Mouse (Mus musculus): Measurements from ENCODE around the gene Fuca2.

Fuca2 gene

DNA sequence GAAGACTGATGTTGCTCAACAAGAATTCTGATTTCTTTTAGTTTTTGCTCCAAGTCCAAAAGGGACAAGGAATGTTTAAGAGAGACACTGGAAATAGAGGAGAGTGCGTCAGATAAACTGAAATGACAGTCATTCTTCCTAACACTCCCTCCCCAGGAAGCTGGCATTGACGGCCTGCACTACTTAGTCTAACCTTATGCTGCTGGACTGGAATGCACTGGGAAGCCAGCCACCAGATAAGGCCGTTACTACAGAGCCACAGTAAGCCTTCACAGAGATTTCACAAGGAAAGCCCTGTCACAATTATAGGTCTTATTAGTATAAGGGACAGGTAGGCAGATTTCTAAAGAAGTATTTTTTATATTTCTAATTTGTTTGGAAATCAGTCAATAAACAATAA, 35.4 kb downstream of the Fuca2 start:
- in situ Hi-C loops (cut with MseI, MboI): no loop called here

DNA sequence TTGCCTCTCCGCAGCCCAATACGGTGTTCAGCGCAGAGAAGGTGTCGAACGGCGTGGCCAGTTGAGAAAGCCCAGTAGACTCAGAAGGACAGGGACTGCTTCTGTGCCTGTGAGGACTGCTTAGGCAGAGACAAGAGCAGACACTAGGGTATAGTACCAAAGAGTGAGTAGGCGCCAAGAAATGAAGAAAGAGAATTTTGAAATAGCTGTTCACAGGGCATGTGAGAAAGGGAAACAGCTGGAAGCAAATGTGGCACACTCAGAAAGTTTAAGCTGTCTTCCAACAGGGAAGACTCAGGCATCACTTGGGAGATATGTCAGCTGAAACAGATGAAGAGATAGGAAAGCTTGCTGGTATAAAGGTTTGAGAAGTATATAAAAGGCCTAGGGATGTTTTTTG, 37.4 kb downstream of the Fuca2 start:
- in situ Hi-C loops (cut with MseI, MboI): no loop called here

DNA sequence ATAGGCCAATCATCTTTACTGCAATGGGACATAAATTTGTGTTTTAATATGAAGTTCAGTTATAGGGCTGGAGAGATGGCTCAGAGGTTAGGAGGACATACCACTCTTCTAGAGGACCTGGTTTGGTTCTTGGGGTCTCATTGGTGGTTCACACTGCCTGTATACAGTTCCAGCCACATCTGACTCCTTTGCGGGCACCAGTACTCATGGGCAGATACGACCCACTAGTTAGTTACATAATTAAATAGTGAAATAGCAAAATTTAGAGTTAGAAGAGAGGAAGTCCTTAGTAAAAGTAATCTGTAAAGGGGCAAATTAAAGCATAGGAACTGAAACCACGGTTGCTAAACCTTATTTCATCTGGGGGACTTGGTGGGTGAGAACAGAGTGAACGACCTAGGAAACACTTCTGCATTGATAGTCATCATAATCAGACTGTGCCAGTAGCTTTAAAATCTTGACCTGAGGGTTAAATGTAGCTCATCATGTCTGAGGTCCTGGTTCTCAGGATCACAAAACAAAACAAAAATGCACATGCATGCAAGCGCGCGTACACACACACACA, 40.5 kb downstream of the Fuca2 start:
- in situ Hi-C loops (cut with MseI, MboI): no loop called here

DNA sequence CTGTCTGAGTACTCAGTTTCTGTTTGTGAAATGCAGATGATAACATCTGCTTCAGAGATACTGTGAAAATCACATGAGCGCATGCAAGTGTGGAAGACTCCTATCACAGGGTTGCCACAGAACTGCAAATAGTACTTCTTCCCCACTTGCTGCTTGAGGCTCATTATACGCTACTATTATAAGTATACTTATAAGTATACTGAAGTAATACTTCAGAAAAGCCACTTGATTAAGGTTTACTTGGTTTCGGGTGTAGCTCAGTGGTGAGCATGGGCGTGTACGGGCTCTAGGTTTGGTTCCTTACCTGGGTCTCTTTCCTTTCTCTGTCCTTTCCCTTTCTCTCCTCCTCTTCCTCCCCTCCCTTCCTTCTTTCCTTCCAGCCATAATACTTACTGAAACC, 42.4 kb downstream of the Fuca2 start:
- in situ Hi-C loops (cut with MseI, MboI): no loop called here

DNA sequence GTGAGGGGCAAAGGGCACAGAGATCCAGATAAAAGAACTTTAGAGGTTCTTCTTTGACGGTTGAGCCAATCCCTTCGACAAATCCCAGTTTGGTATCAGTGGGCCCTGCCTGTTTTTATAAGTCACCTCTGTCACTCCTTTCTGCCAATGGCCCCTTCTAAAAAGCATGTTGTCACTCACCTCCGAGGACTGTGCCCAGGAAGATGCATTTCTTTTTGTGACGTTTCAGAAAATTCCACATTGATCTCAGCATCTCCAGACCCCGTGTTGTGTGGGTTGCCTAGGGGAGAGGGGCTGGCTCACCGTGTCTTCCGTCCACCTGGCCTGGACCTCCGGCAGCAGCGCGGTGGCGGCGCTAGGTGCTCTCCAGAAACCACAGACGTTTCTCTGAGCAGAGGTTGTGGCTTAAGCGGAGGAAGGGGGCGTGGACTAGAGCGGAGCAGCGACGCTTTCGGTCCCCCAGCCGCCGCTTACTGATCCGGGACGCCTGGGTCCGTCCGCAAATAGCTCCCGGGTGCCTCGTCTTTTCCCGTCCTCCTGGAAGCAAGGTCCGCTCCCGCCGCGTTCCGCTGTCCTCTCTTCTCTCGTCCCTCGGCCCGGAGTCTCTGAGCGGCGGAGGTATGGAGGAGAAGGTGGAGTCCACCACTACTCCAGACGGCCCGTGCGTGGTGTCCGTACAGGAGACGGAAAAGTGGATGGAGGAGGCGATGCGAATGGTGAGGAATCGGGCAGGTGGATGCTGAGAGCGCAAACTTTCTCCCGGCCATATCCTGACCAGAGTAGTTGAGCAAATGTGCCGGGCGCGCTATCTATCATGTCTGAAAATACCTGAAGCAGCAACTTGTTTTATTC, 53.5 kb downstream of the Fuca2 start, which contains the start of the genes Adat2 and Pex3:
Gene Adat2, plus strand, starts transcription at position 249 of the 852 bp plus-strand sequence.
Gene Pex3, minus strand, starts transcription at position 497 of the 852 bp plus-strand sequence.
- in situ Hi-C loops (cut with MseI, MboI): no loop called here

DNA sequence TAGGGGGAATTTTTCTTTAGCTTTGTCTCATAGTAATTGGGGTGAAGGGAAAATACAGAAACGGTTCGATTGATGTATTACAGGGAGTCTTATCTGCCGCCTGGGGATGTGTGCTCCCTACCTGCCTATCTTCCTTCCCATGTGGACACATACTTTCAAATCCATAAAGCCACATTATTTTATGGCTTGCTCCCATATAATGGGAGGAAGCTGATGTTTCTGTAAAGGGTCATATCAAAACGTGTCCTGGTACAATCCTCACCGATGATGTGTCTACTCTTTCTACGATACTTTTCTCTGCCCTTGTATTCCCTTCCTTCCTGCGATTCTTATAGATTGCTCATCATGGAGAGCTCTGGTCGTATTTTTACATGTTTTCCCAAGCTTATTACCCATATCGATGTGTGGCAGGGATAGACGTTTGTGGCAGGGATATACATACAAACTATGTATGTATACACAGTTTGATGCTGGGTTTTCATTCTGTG, 54.2 kb downstream of the Fuca2 start:
- in situ Hi-C loops (cut with MseI, MboI): no loop called here

DNA sequence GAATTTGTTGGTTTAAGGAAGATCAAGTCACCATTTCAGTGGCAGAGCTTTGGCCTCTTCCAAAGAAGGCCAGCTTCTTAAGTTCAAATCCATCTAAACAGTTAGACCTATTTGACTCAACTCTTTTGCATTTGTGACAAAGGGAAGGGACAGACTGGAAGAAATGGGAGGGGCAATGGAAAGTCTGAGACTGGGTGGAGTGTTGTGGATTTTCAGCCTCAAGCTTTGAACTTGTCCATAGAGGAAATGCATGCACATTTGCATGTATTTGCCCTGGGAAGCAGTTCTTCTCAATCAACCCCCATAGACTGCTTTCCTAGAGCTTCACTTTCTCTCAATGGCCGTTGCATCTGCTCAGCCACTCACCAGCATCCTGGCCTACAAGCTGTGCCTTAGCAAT, 55.0 kb downstream of the Fuca2 start:
- in situ Hi-C loops (cut with MseI, MboI): no loop called here

DNA sequence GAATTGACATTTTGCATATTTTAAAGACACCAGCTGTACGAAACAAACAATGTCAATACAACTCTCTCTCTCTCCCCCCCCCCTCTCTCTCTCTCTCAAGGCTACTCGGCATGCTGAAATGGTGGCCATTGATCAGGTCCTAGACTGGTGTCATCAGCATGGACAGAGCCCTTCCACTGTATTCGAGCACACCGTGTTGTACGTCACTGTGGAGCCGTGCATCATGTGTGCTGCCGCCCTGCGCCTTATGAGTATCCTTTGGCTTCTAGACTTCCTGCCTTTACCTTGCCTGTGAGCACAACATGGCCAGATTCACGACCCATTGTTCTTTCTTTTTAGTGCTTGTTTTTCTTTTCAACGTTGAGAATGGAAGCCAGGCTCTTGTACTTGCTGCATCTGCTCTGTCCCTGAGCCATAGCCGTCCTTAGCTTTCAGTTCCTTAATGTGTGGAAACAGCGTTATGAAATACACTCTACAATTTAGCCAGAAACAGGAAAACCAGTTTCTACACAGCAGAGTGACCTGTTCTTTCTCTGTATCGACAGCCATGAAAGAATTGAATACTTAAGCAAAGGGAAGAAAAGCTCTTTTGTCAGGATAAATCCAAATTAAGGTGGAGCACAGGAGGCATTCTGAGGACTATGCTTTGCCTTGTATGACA, 60.8 kb downstream of the Fuca2 start:
- in situ Hi-C loops (cut with MseI, MboI): loop anchor here in 1 of 2 experiments (10.0 kb wide), 1 partner anchor 635 kb away; no protein-coding TSS in a partner anchor

DNA sequence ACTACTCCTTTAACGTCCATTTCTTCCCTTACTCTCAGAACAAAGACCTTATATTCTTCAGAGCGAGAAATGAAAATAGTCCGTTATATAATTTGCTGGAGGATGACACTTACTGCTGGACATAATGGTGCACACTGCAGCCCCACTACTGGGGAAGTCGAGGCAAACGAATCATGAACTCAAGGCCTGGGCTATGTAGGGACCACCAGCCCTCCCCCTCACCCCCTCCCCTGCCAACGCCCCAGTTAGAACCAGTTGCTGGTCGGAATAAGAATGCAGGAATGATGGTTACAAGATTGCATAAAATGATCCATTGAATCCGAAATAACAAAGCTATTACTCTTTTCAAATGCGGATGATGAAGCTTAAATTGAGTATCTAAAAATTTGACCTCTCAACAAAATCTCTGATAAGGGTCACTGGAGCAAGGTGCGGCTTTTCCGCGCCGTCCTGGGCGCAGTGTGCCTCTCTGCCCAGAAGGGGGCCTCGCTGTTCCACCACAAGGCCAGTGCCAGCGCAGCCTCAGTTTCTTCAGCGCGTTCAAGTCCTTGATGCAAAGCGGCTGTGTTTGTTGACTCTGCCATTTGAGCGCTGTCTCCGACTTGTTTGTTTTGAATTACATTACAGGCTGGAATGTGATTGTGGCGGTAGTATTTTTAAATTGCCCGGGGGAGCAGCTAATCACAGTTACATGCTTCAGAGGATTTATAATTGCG, 65.2 kb downstream of the Fuca2 start:
- in situ Hi-C loops (cut with MseI, MboI): loop anchor here in 1 of 2 experiments (10.0 kb wide), 1 partner anchor 630 kb away; no protein-coding TSS in a partner anchor

DNA sequence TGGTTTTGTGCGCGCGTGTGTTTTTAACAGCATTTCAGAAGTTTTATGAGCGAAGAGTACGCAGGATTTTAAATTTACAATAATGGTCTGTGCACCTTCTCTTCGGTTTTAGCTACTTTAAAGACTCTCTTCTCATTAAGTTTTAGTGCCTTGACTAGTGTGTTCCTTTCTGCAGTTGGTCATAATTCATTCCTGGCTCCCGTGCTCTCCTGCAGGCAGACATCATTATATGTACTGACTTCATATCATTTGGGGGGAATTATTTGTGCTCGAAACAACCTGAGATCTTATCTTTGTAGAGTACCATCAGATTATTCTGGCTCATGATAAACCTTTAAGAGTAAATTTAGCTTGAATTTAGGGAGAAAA, 65.7 kb downstream of the Fuca2 start:
- in situ Hi-C loops (cut with MseI, MboI): loop anchor here in 1 of 2 experiments (10.0 kb wide), 1 partner anchor 630 kb away; no protein-coding TSS in a partner anchor

DNA sequence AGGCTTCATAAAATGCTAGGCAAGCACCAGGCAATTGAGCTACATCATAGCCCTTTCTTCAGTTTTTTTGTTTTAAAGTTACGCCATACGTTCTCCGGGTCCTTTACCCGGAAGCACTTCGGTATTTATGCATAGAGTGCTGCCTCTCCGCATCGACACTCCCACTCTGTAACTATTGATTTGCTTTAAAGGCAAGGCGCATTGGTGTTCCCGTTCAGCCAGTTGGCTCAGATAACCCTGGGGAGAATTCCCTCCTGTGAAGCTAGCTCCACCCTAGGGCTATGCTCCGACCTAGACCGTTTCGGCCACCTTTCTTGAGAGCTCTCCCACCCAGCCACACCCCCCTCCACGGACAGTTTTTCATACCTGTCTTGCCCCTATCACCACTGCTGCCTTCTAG, 67.1 kb downstream of the Fuca2 start:
- in situ Hi-C loops (cut with MseI, MboI): loop anchor here in 1 of 2 experiments (10.0 kb wide), 1 partner anchor 628 kb away; no protein-coding TSS in a partner anchor

All from mouse trophoblast stem cell (cell line).